Mouse (Mus musculus) stomach, embryonic 15.5 days (tissue): ENCODE measurements around the gene Cldn10. TPM values are rescaled to one million over a fixed set of nuclear protein-coding genes. Genes with fewer than 3 reads are reported as not detected.

ENCODE experiments used
- ATAC-seq: fragments of 200-750 bp; cut with Nextera tagmentation; 2 replicates; pipeline ENCODE4 v1.8.0; 2017; ENCODE audit warnings: low read depth, moderate number of reproducible peaks, moderate TSS enrichment; ENCODE audit not compliant: insufficient read depth, low FRiP score
- H3K27ac ChIP-seq: fragments of 300-500 bp; sonication (generic); 2 replicates; pipeline ENCODE4 v1.5.1; 2015; ENCODE audit warnings: mild to moderate bottlenecking, inconsistent platforms
- H3K27me3 ChIP-seq: fragments of 300-500 bp; sonication (generic); replicated peaks from 2 replicates; pipeline ENCODE4 v1.6.1; 2015; ENCODE audit warnings: inconsistent platforms
- H3K36me3 ChIP-seq: fragments of 300-500 bp; sonication (generic); 2 replicates; pipeline ENCODE4 v1.6.1; 2015; ENCODE audit warnings: inconsistent platforms
- H3K4me1 ChIP-seq: fragments of 300-500 bp; sonication (generic); 2 replicates; pipeline ENCODE4 v1.6.1; 2015; ENCODE audit warnings: inconsistent platforms
- H3K4me2 ChIP-seq: fragments of 300-500 bp; sonication (generic); 2 replicates; pipeline ENCODE4 v1.6.1; 2015; ENCODE audit warnings: mild to moderate bottlenecking, inconsistent platforms
- H3K4me3 ChIP-seq: fragments of 300-500 bp; sonication (generic); replicated peaks from 2 replicates; pipeline ENCODE4 v1.5.1; 2015; ENCODE audit warnings: inconsistent platforms
- H3K9ac ChIP-seq: fragments of 300-500 bp; sonication (generic); 2 replicates; pipeline ENCODE4 v1.6.1; 2015; ENCODE audit warnings: inconsistent platforms
- H3K9me3 ChIP-seq: fragments of 300-500 bp; sonication (generic); 2 replicates; pipeline ENCODE4 v1.6.1; 2016; ENCODE audit warnings: inconsistent platforms
- WGBS: fragments of 180-500 bp; shearing (Covaris S2); methylation state at CpG from one replicate; pipeline ENCODE4 v1.1.7; 2015; 5-methylcytosine and 5-hydroxymethylcytosine counted together
- polyA plus RNA-seq: library from polyadenylated mRNA; unstranded; fragments of >200 nt; fragmentation: Nextera tagmentation; extraction: Ambion mirVana; gene quantifications from 2 replicates; pipeline ENCODE4 v1.2.1, GENCODE M21; 2015

Gene Cldn10
- polyA plus RNA-seq, 1 experiment from 2014 or later = 70.1 TPM

DNA sequence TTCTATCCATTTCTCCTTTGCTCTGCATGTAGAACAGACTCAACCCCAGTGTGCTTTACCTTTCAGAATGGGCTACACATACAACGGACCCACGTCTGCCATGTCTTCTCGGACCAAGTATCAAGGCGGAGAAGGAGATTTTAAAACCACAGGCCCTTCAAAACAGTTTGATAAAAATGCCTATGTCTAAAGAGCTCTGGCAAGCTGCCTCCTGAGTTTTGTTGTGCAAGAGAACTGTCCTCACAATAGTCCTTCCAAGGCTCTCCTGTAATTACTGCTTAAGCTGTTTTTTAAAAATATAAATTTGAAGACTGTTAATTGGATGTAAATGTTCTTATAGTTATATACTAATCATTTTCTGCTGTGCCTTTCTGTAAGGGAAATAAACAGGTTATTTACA is 86.4 kb downstream of the Cldn10 start:
- Histone ChIP-seq H3K4me2 (no peak overlapping the region), H3K4me3 (no peak overlapping the region), H3K36me3 (peaks cover 2% of the 10 kb centered on the region; the same call in 1 of the 2 replicates), H3K9me3 (no peaks in the 10 kb centered on the region), H3K4me1 (no peaks in the 10 kb centered on the region), H3K27me3 (no peaks in the 10 kb centered on the region), H3K9ac (no peak overlapping the region), H3K27ac (no peak overlapping the region)
- no peak for ATAC-seq
- 89% methylated on average over 4 of the region's 4 CpGs for WGBS

DNA sequence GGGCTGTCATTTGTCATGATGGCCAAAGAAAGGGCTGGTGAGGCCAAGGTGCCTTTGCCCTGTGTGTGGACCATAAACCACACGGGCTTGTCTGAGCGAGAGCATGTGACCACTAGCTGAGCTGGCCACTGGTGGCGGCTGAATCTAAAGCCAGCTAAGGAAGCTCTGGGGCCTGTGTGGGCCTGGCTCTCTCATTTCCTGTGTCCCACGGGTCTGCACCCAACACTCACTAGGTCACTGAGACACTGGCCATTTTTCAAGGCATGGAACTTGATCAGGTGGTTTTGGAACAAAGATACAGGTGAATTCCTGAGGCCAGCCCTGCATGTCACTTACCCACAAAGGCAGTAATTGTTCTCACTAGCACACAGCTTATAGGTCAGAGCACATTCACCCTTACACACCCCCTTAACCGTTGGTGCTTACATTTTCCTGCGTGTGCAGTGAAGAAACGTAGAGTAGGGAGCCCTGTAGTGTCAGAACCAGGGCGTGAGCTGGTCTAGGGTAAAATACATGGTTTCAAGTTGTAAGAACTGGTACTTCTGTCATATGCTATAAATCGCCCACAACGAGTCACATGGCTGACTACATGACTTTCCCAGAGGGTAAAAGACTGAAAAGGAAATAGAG is 87.2 kb downstream of the Cldn10 start:
- Histone ChIP-seq H3K36me3 (peaks cover 6% of the 10 kb centered on the region; the same call in 1 of the 2 replicates), H3K4me3 (no peak overlapping the region), H3K9me3 (no peaks in the 10 kb centered on the region), H3K27ac (no peak overlapping the region), H3K27me3 (no peaks in the 10 kb centered on the region), H3K9ac (no peak overlapping the region), H3K4me2 (no peak overlapping the region), H3K4me1 (no peaks in the 10 kb centered on the region)
- ATAC-seq = 0 out of 2 replicates have a peak, but pooled peaks have one; percentile 43
- WGBS = 69% methylated on average over 10 of the region's 10 CpGs

DNA sequence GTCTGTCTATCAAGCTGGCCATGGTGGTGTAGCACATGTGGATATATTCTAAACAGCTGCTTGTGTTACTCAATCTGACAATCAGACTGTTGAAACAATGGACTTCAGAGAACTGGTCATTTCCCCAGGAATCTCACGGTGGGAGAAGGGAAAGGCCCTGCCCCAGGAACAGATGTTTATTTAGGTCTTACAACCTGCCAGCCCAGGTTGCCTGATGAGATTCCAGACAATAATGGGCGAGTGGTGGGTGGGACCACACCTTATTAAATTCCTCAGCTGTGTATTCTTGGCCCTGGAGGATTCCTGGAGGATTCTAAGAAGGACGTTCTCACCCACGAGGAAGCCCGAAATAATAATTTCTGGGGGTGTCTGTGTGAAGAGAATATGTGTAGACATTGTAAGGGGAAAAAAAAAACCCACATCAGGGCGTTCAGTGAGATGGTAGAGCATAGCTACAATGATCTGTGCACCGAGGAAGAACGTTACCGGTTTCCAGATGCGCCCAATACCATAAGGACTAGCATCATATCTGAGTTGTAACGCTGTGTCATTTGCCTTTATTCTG is 90.7 kb downstream of the Cldn10 start:
- Histone ChIP-seq H3K9me3 (no peaks in the 10 kb centered on the region), H3K27ac (no peak overlapping the region), H3K36me3 (peaks cover 14% of the 10 kb centered on the region; the same call in 1 of the 2 replicates), H3K4me3 (no peak overlapping the region), H3K9ac (no peak overlapping the region), H3K4me2 (no peak overlapping the region), H3K4me1 (no peaks in the 10 kb centered on the region), H3K27me3 (no peaks in the 10 kb centered on the region)
- 76% methylated on average over 11 of the region's 11 CpGs for WGBS
- ATAC-seq = no peak

DNA sequence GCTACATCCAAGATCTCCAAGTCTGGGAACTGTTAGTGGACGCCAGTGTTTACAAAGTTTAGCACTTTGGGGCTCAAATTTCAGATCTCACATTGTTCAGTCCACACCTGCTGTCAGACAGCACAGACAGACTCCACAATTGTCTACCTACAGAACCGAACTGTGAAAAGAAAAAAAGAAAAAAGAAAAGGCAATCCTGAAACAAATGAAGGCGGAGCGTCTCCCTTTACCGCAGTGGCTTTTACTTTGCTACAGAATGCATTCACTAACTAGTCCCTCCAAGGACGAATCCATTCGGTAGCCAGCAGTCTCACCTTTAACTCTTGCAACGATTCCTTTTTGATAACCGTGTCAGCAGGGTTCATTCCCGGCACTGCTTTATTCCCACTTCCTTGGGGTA is 93.0 kb downstream of the Cldn10 start:
- no peak overlapping the region for H3K9ac ChIP-seq
- H3K27ac ChIP-seq = no peak overlapping the region
- no peak overlapping the region for H3K4me3 ChIP-seq
- H3K9me3 ChIP-seq = no peaks in the 10 kb centered on the region
- H3K4me1 ChIP-seq = no peaks in the 10 kb centered on the region
- H3K4me2 ChIP-seq = no peak overlapping the region
- peaks cover 16% of the 10 kb centered on the region; the same call in 1 of the 2 replicates for H3K36me3 ChIP-seq
- no peaks in the 10 kb centered on the region for H3K27me3 ChIP-seq
- no peak for ATAC-seq
- 68% methylated on average over 10 of the region's 10 CpGs for WGBS

DNA sequence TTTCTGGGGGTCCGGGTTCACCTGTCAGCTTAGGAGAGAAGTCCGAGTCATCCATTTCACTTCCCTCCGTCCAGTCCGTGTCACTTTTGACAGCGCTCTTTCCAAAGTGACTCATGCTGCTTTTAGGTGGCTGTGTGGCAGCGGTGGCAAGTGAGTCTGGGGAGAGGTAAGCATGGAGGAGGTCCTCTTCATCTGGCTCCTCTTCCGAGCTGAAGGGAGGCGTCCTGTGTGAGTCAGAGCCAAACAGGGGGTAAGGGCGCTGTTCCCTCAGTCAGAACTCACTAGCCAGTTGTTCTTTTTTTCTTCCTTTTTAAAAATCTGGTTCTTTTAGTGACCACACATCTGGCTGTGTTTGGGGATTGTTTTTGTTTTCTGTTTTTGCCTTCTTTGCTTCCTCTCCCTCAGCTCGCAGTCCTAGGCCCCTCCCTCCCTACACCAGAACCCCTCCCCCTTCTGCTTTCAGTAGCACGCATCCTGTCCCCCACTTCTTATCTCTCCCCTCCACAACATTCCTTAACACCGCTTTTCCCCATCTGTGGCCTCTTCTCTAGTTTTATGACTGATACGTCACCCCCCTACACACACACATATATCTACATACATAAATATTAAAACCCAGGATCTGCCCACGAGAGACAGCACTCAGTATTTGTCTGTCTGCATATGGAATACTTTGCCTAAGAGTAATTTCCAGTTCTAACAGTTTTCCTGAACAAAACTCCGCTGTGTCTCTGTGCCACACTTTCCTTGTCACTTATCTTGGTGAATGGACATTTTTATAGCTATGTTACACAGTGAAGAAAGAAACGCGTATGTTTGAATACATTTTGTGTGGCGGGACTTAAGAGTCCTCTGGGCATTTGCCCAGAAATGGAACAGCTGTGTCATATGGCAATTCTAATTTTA is 95.9 kb downstream of the Cldn10 start:
- no peak overlapping the region for H3K4me3 ChIP-seq
- H3K9ac ChIP-seq = no peak overlapping the region
- peak overlapping the region; percentile 40; the same call in 1 of the 2 replicates for H3K27ac ChIP-seq
- no peak overlapping the region for H3K4me2 ChIP-seq
- H3K36me3 ChIP-seq = peaks cover 16% of the 10 kb centered on the region; the same call in 1 of the 2 replicates
- H3K27me3 ChIP-seq = no peaks in the 10 kb centered on the region
- H3K9me3 ChIP-seq = no peaks in the 10 kb centered on the region
- H3K4me1 ChIP-seq = no peaks in the 10 kb centered on the region
- peak; percentile 71; the same call in 1 of the 2 replicates for ATAC-seq
- WGBS = 72% methylated on average over 18 of the region's 18 CpGs

DNA sequence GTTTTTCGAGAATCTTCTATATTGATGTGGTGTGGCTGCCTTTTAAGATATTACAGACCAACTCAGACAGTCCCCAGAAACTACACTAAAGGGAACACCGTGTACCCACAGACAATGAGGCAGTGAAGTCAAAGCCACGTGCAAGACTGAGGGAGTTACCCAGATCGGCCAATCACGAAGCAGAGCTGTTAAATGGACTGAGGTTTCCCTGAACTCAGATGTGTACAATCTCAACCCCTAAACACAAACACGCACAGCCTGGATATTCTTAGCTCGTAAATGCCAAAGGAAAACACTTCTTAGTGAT is 96.5 kb downstream of the Cldn10 start:
- Histone ChIP-seq H3K9ac (no peak overlapping the region), H3K4me3 (no peak overlapping the region), H3K4me2 (no peak overlapping the region), H3K4me1 (no peaks in the 10 kb centered on the region), H3K27ac (no peak overlapping the region), H3K27me3 (no peaks in the 10 kb centered on the region), H3K9me3 (no peaks in the 10 kb centered on the region), H3K36me3 (peaks cover 13% of the 10 kb centered on the region; the same call in 1 of the 2 replicates)
- 79% methylated on average over 7 of the region's 7 CpGs for WGBS
- no peak; the same call in 1 of the 2 replicates for ATAC-seq

DNA sequence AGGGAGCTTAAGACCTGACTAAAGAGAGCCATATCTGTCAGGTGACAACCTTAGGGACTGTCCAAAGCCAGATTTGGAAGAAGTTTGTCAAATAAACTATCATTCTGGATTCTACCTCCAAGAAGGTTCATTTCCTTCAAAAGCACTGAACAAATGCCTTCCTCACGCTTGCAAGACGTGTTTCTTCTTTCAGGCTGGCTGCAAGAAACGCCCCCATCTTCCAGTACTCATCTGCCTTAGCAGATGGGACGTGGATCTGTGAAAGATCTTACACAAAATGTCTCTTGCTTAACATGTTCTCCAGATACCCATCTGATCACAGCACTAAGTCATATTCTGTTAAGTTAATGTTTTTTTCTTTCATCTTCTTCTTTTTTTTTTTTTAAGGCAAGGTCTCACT is 102.4 kb downstream of the Cldn10 start:
- no peaks in the 10 kb centered on the region for H3K4me1 ChIP-seq
- WGBS = 81% methylated on average over 4 of the region's 4 CpGs
- H3K27me3 ChIP-seq = no peaks in the 10 kb centered on the region
- no peak overlapping the region for H3K27ac ChIP-seq
- H3K9ac ChIP-seq = no peak overlapping the region
- no peaks in the 10 kb centered on the region for H3K9me3 ChIP-seq
- no peak overlapping the region for H3K4me3 ChIP-seq
- peaks cover 8% of the 10 kb centered on the region; the same call in 1 of the 2 replicates for H3K36me3 ChIP-seq
- ATAC-seq = no peak
- no peak overlapping the region for H3K4me2 ChIP-seq

DNA sequence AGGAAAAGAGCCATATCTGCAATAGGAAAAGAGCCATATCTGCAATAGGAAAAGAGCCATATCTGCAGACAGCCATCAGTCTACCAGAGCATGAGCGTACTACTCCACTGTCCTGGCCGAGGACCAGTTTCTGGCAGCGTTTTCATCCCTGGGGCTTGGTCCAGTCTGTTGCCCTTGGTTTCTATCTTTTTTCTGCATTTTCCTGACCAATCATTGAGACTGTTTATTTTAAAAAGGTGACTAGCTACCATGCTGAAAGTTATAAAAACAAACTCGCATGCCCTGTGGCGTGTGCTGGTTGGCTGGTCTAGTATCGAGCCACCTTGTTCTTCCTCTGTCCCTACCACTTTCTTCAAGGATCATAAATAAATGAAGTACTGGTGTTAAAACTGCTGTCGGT is 107.5 kb downstream of the Cldn10 start:
- Histone ChIP-seq H3K4me3 (no peak overlapping the region), H3K4me2 (no peak overlapping the region), H3K27ac (no peak overlapping the region), H3K27me3 (no peaks in the 10 kb centered on the region), H3K4me1 (no peaks in the 10 kb centered on the region), H3K36me3 (peaks cover 13% of the 10 kb centered on the region; the same call in 1 of the 2 replicates), H3K9me3 (no peaks in the 10 kb centered on the region), H3K9ac (no peak overlapping the region)
- ATAC-seq = no peak
- 83% methylated on average over 7 of the region's 7 CpGs for WGBS

DNA sequence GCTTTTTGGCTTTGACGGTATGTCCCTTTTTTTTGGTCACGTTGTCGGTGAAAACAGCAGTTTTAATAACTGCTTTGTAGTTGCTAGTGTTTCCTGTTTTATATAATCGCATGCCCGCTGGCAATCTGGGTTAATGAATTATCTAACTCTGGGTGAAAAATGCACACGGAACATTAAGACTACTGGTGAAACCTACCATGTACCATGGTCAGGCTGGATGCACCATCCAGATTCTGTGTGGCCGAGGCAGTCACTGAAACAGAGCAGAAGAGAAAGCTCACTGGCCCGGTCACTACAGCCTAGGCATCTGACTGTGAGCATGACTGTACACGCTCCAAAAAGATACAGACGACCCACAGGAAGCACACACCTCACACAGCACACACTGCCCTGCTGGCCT is 107.9 kb downstream of the Cldn10 start:
- Histone ChIP-seq H3K9ac (no peak overlapping the region), H3K36me3 (peaks cover 15% of the 10 kb centered on the region; the same call in 1 of the 2 replicates), H3K4me3 (no peak overlapping the region), H3K4me1 (no peaks in the 10 kb centered on the region), H3K27me3 (no peaks in the 10 kb centered on the region), H3K4me2 (no peak overlapping the region), H3K9me3 (no peaks in the 10 kb centered on the region), H3K27ac (no peak overlapping the region)
- no peak for ATAC-seq
- 90% methylated on average over 10 of the region's 10 CpGs for WGBS

DNA sequence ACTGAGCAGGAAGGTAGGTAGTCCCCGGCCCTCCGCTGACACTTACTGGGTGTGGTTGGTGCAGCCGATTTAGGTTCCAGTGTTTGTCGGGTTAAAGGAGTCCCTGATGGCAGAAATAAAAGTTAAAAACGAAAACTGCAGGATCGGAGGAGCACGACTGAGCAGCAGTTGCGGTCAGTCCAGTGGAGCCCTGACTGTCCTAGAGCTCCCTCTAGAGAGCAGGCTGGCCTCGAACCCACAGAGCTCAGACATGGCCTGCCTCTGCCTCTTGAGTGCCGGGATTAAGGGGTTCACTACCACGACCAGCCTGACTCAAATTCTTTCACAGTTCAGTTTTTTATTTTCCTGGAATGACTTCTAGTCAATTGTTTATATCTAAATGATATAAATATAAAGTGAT is 112.2 kb downstream of the Cldn10 start:
- WGBS = 80% methylated on average over 11 of the region's 11 CpGs
- peaks cover 26% of the 10 kb centered on the region for H3K36me3 ChIP-seq
- no peaks in the 10 kb centered on the region for H3K27me3 ChIP-seq
- no peak overlapping the region for H3K9ac ChIP-seq
- H3K4me3 ChIP-seq = no peak overlapping the region
- H3K4me2 ChIP-seq = no peak overlapping the region
- H3K27ac ChIP-seq = no peak overlapping the region
- no peaks in the 10 kb centered on the region for H3K4me1 ChIP-seq
- H3K9me3 ChIP-seq = no peaks in the 10 kb centered on the region
- no peak for ATAC-seq

DNA sequence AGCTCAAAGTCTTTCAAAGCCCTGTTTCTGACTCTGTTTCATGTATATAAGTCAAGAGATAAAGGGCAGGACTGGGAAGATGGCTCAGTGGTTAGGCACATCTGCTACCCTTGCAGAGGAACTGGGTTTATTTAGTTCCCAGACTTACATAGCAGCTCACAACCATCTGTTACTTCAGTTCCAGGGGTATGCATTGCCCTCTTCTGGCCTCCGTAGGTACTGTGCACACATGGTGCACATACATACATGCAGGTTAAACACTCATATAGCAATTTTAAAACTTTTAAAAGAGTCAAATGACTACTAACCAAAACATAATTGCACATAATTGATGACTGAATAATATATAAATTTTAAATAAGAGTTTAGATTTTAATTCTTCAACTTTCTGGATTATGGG is 113.2 kb downstream of the Cldn10 start:
- H3K4me3 ChIP-seq = no peak overlapping the region
- H3K36me3 ChIP-seq = peaks cover 25% of the 10 kb centered on the region
- 100% methylated on average over 1 of the region's 1 CpGs for WGBS
- H3K4me2 ChIP-seq = no peak overlapping the region
- H3K27me3 ChIP-seq = no peaks in the 10 kb centered on the region
- H3K27ac ChIP-seq = no peak overlapping the region
- no peaks in the 10 kb centered on the region for H3K9me3 ChIP-seq
- H3K4me1 ChIP-seq = no peaks in the 10 kb centered on the region
- H3K9ac ChIP-seq = no peak overlapping the region
- ATAC-seq = no peak

DNA sequence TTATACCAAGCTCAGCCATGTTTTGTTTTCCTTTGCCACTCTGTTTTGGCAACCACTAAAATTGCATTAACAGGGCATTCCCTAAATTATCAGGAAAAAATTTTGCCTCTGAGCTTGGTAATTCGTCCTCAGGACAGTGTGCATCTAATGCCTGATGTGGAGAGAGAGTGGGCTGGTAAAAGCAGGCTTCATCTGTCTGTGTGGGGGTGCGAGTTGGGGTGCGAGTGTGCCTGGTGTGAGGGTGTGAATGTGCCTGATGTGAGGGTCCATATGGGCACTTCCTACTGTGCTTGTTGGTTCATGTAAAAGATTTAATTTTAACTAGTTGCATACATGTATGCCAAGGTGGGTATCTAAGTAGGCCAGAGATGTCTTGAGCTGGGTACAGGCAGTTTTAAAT is 115.7 kb downstream of the Cldn10 start:
- no peaks in the 10 kb centered on the region for H3K9me3 ChIP-seq
- ATAC-seq = no peak
- no peak overlapping the region for H3K4me3 ChIP-seq
- no peak overlapping the region for H3K9ac ChIP-seq
- no peak overlapping the region for H3K4me2 ChIP-seq
- peaks cover 30% of the 10 kb centered on the region for H3K36me3 ChIP-seq
- WGBS = 83% methylated on average over 3 of the region's 3 CpGs
- H3K4me1 ChIP-seq = no peaks in the 10 kb centered on the region
- H3K27me3 ChIP-seq = no peaks in the 10 kb centered on the region
- H3K27ac ChIP-seq = no peak overlapping the region
